Mouse (Mus musculus): ENCODE data around the gene Olfr1444.

The Olfr1444 gene

GRCm38 (mm10) chr19:12856983-12857382, at the start of gene Olfr1444:
Olfr1444 (plus strand) TSS chr19:12857283.
- DNase-seq = no peak

- DNase-seq = no peak
Measured at GRCm38 (mm10) chr19:12812644-12813364, 44.3 kb upstream of the Olfr1444 start.

- no peak for DNase-seq
Measured at GRCm38 (mm10) chr19:12813883-12814282, 43.2 kb upstream of the Olfr1444 start.

GRCm38 (mm10) chr19:12818507-12818906, 38.6 kb upstream of the Olfr1444 start:
- DNase-seq = no peak

- peak; percentile 39 to 49 for DNase-seq
Measured at GRCm38 (mm10) chr19:12820383-12820782, 36.7 kb upstream of the Olfr1444 start.

- DNase-seq = no peak
Measured at GRCm38 (mm10) chr19:12824549-12824948, 32.5 kb upstream of the Olfr1444 start.

GRCm38 (mm10) chr19:12830823-12831430, 26.2 kb upstream of the Olfr1444 start:
- DNase-seq = no peak

- DNase-seq = no peak
Measured at GRCm38 (mm10) chr19:12831559-12831958, 25.5 kb upstream of the Olfr1444 start.

GRCm38 (mm10) chr19:12833625-12834024, 23.5 kb upstream of the Olfr1444 start:
- no peak for DNase-seq

GRCm38 (mm10) chr19:12838507-12838906, 18.6 kb upstream of the Olfr1444 start:
- DNase-seq = no peak

GRCm38 (mm10) chr19:12846382-12846781, 10.7 kb upstream of the Olfr1444 start, which contains the start of gene Gm5244:
Gm5244 (plus strand) TSS chr19:12846682.
- no peak for DNase-seq

GRCm38 (mm10) chr19:12883555-12883954, 26.5 kb downstream of the Olfr1444 start, which contains the start of gene Olfr1445:
Olfr1445 (plus strand) TSS chr19:12883855.
- DNase-seq = no peak

- no peak for DNase-seq
Measured at GRCm38 (mm10) chr19:12893424-12893823, 36.3 kb downstream of the Olfr1444 start, which contains the start of gene Olfr1446. Olfr1446 (minus strand) TSS chr19:12893524.

GRCm38 (mm10) chr19:12903643-12904042, 46.6 kb downstream of the Olfr1444 start, which contains the start of gene Olfr1447:
Olfr1447 (minus strand) TSS chr19:12903743.
- DNase-seq = no peak

All from cerebellum, adult 18-20 months (tissue).